Mouse (Mus musculus) bone marrow, adult 2 months (tissue): ENCODE measurements around the gene Lama2.

Experiments used
- CTCF ChIP-seq: fragments of 200-500 bp; IDR thresholded peaks from 2 replicates; pipeline ENCODE4 v1.5.1; 2011; ENCODE audit warnings: low read length, control low read depth; ENCODE audit not compliant: control insufficient read depth, insufficient read depth
- POLR2A ChIP-seq: fragments of 200-500 bp; IDR thresholded peaks from 2 replicates; pipeline ENCODE4 v1.6.1; 2011; ENCODE audit warnings: low read depth, mild to moderate bottlenecking, control low read depth, low read length, borderline replicate concordance; ENCODE audit not compliant: control insufficient read depth

DNA sequence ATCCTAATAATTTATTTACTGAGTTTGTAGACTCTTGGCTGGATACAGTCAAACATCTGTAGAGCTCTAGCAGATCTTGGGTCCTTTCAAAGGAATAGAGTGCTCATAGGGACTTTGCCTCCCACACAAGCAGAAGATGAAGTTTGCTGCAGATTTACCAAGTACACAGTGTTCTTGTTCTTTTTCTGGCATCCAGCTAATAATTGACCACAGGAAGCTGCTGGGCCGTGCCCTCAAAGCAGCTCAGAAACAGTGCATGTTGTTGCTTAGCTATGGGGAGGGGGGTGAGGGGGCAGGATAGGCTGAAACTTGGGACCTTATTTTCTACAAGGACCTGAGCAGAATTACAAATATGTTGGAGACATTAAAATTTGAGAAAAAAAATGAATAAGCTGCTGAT lies 232.0 kb downstream of the Lama2 start:
- TF ChIP-seq CTCF (no peak), POLR2A (no peak)
